Mouse (Mus musculus) forebrain, postnatal 0 days (tissue): ENCODE results near the gene Cfap126. TPM values are rescaled to one million over a fixed set of nuclear protein-coding genes. Genes with fewer than 3 reads are reported as not detected.
"Not testable (repeated sequence)": the region's sequence is repeated elsewhere in the genome, so short reads cannot be mapped to it uniquely, and the experiment has no call there.

Experiments used
- ATAC-seq: fragments of 200-750 bp; cut with Nextera tagmentation; 2 replicates; pipeline ENCODE4 v1.8.0; 2017; ENCODE audit warnings: mild to moderate bottlenecking, moderate library complexity
- DNase-seq: peaks from one replicate; pipeline ENCODE4 v3.0.0-alpha.2; 2015
- H3K27ac ChIP-seq: fragments of 300-500 bp; sonication (generic); 2 replicates; pipeline ENCODE4 v1.5.1; 2014; ENCODE audit warnings: low read depth, mild to moderate bottlenecking, antibody characterized with exemption, low read length, moderate library complexity, mixed read lengths
- H3K27me3 ChIP-seq: fragments of 300-500 bp; sonication (generic); 2 replicates; pipeline ENCODE4 v1.6.1; 2014; ENCODE audit warnings: mild to moderate bottlenecking, low read length, mixed read lengths; ENCODE audit not compliant: insufficient read depth
- H3K36me3 ChIP-seq: fragments of 300-500 bp; sonication (generic); 2 replicates; pipeline ENCODE4 v1.6.1; 2014; ENCODE audit warnings: mild to moderate bottlenecking, moderate library complexity; ENCODE audit not compliant: insufficient read depth
- H3K4me1 ChIP-seq: fragments of 300-500 bp; sonication (generic); 2 replicates; pipeline ENCODE4 v1.6.1; 2014; ENCODE audit warnings: antibody characterized with exemption; ENCODE audit not compliant: insufficient read depth
- H3K4me2 ChIP-seq: fragments of 300-500 bp; sonication (generic); 2 replicates; pipeline ENCODE4 v1.6.1; 2014; ENCODE audit warnings: low read depth, mild to moderate bottlenecking, moderate library complexity
- H3K4me3 ChIP-seq: fragments of 300-500 bp; sonication (generic); 2 replicates; pipeline ENCODE4 v1.5.1; 2014; ENCODE audit warnings: low read depth, low read length, mixed read lengths
- H3K9ac ChIP-seq: fragments of 300-500 bp; sonication (generic); 2 replicates; pipeline ENCODE4 v1.6.1; 2014; ENCODE audit warnings: mild to moderate bottlenecking
- H3K9me3 ChIP-seq: fragments of 300-500 bp; sonication (generic); 2 replicates; pipeline ENCODE4 v1.6.1; 2016; ENCODE audit warnings: low read length
- WGBS: fragments of 180-500 bp; shearing (Covaris S2); extraction: QIAGEN DNeasy Blood & Tissue Kit; methylation state at CpG from one replicate; pipeline ENCODE4 v1.1.7; 2014; 5-methylcytosine and 5-hydroxymethylcytosine counted together
- polyA plus RNA-seq: library from polyadenylated mRNA; unstranded; fragments of >200 nt; fragmentation: Nextera tagmentation; extraction: Ambion mirVana; gene quantifications from 2 replicates; pipeline ENCODE4 v1.2.1, GENCODE M21; 2015
- total RNA-seq: library from RNA; depleted of rRNA; stranded (reverse); fragments of >200 nt; gene quantifications from 2 replicates; pipeline ENCODE4 v1.2.3, GENCODE M21; 2014

Gene Cfap126
- total and polyA plus RNA-seq, 2 experiments from 2014 or later, result 2.4 to 13.7 TPM

DNA sequence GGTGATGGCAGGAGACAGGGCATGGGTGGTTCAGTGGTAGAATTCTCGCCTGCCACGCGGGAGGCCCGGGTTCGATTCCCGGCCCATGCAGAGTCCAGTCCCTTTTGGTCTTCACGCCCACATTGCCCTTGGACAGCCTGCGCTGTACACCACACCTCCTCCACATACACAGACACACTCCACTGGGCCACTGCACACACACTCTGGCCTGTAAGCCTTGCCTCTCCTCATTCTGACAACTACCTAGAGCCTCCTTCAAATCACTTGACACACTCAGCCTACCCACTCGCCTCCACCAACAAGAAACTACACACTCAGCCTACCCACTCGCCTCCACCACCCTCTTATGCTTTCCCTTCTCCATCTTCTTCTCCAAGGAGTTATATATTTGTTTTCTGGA lies 39.4 kb upstream of the Cfap126 start:
- not testable (repeated sequence) for H3K9ac ChIP-seq, DNase-seq
- WGBS, result 10% methylated on average over 4 of the region's 10 CpGs

GRCm38 (mm10) chr1:171076176-171076575 lies 37.5 kb upstream of the Cfap126 start:
- WGBS, result 69% methylated on average over 3 of the region's 5 CpGs
- H3K9ac ChIP-seq, result not testable (repeated sequence)

More for the DNA sequence above, 39.4 kb upstream of the Cfap126 start:
- not testable (repeated sequence) for H3K36me3 ChIP-seq, H3K4me2 ChIP-seq, H3K4me1 ChIP-seq, H3K9me3 ChIP-seq, H3K4me3 ChIP-seq, H3K27ac ChIP-seq, ATAC-seq
- peaks cover 11% of the 10 kb centered on the region for H3K27me3 ChIP-seq

GRCm38 (mm10) chr1:171077192-171077591 lies 36.5 kb upstream of the Cfap126 start:
- H3K4me1 ChIP-seq, H3K4me3 ChIP-seq, H3K36me3 ChIP-seq, H3K9me3 ChIP-seq, H3K4me2 ChIP-seq, H3K27me3 ChIP-seq, H3K27ac ChIP-seq, H3K9ac ChIP-seq, DNase-seq, ATAC-seq: not testable (repeated sequence)
- 39% methylated on average over 5 of the region's 5 CpGs for WGBS

More at GRCm38 (mm10) chr1:171076176-171076575, 37.5 kb upstream of the Cfap126 start:
- not testable (repeated sequence) for H3K4me3 ChIP-seq, H3K9me3 ChIP-seq, DNase-seq, H3K4me2 ChIP-seq, H3K36me3 ChIP-seq, ATAC-seq, H3K27ac ChIP-seq, H3K27me3 ChIP-seq, H3K4me1 ChIP-seq

DNA sequence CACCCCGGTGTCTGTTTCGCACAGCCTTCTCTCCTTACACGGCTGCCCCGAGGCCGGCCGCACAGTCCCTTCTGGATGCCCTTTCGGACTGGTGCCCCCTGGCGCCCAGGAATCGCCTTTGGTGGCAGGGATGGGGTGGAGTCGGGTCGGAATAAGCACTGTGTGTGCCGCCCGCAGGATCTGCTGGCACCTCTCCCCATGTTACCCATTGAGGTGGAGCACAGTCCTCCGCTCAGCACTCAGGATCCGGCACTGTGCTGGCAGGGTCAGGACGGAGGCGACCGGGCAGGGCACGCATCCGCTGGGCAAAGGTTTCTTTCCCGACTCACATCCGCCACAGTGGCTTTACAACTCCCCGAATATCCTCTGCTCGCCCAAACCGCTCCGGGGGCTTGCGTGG lies 35.8 kb upstream of the Cfap126 start:
- not testable (repeated sequence) for H3K36me3 ChIP-seq, H3K4me1 ChIP-seq, H3K27ac ChIP-seq, DNase-seq, H3K9me3 ChIP-seq, H3K27me3 ChIP-seq, H3K9ac ChIP-seq
- 3% methylated on average over 15 of the region's 27 CpGs for WGBS
- Histone ChIP-seq H3K4me2 (peak overlapping the region; percentile 43), H3K4me3 (peak overlapping the region; percentile 9; the same call in 1 of the 2 replicates)
- peak; percentile 18 for ATAC-seq

DNA sequence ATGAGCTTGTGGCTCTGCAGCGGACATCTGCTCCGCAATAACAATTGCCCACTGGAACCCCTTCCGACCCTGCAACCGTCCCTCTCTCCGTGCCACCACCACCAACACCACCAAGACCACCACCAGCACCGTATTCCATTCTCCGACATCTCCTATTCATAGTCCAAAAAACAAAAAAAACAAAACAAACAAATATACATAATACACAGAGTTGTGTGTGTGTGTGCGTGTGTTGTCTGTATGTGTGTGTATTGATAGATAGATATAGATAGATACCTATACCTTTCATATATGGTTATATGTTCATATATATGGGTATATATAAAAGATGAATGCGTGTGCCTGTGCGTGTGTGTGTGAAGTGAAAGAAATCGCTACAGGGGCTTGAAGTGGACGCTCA lies 35.3 kb upstream of the Cfap126 start:
- not testable (repeated sequence) for H3K27me3 ChIP-seq, ATAC-seq, H3K9ac ChIP-seq, H3K9me3 ChIP-seq, H3K36me3 ChIP-seq, DNase-seq, H3K4me1 ChIP-seq, H3K27ac ChIP-seq
- peak overlapping the region; percentile 18; the same call in 1 of the 2 replicates for H3K4me3 ChIP-seq
- peak overlapping the region; percentile 43 for H3K4me2 ChIP-seq
- WGBS, result 21% methylated on average over 11 of the region's 12 CpGs

GRCm38 (mm10) chr1:171079345-171079744 lies 34.4 kb upstream of the Cfap126 start:
- H3K4me3 ChIP-seq, H3K27ac ChIP-seq, H3K27me3 ChIP-seq, DNase-seq, H3K4me2 ChIP-seq, H3K36me3 ChIP-seq, H3K4me1 ChIP-seq, H3K9ac ChIP-seq, H3K9me3 ChIP-seq: not testable (repeated sequence)
- ATAC-seq, result peak; percentile 65
- 0% methylated on average over 1 of the region's 35 CpGs for WGBS

GRCm38 (mm10) chr1:171079825-171080224 lies 33.9 kb upstream of the Cfap126 start:
- not testable (repeated sequence) for H3K4me2 ChIP-seq, H3K36me3 ChIP-seq, DNase-seq, H3K4me3 ChIP-seq, H3K27ac ChIP-seq, H3K27me3 ChIP-seq, H3K9me3 ChIP-seq, H3K9ac ChIP-seq, H3K4me1 ChIP-seq
- WGBS, result no CpG with 5 or more reads among the region's 43 CpGs
- ATAC-seq, result peak; percentile 59

GRCm38 (mm10) chr1:171081512-171082231 lies 32.0 kb upstream of the Cfap126 start:
- H3K9ac ChIP-seq, H3K27ac ChIP-seq, H3K27me3 ChIP-seq, H3K4me1 ChIP-seq, H3K4me2 ChIP-seq, DNase-seq, H3K36me3 ChIP-seq, H3K9me3 ChIP-seq, ATAC-seq, H3K4me3 ChIP-seq: not testable (repeated sequence)
- 46% methylated on average over 9 of the region's 17 CpGs for WGBS
